Mouse (Mus musculus) hindbrain, embryonic 13.5 days (tissue): ENCODE measurements around the gene a. TPM values are rescaled to one million over a fixed set of nuclear protein-coding genes. Genes with fewer than 3 reads are reported as not detected.
"Not testable (repeated sequence)": the region's sequence is repeated elsewhere in the genome, so short reads cannot be mapped to it uniquely, and the experiment has no call there.

Experiments used
- ATAC-seq: fragments of 200-750 bp; cut with Nextera tagmentation; 2 replicates; pipeline ENCODE4 v1.8.0; 2017; ENCODE audit warnings: moderate TSS enrichment; ENCODE audit not compliant: low FRiP score
- H3K27ac ChIP-seq: fragments of 300-500 bp; sonication (generic); 2 replicates; pipeline ENCODE4 v1.5.1; 2015; ENCODE audit warnings: inconsistent platforms, mild to moderate bottlenecking, moderate library complexity
- H3K27me3 ChIP-seq: fragments of 300-500 bp; sonication (generic); 2 replicates; pipeline ENCODE4 v1.6.1; 2015; ENCODE audit warnings: mild to moderate bottlenecking, inconsistent platforms
- H3K36me3 ChIP-seq: fragments of 300-500 bp; sonication (generic); 2 replicates; pipeline ENCODE4 v1.6.1; 2015; ENCODE audit warnings: mild to moderate bottlenecking, inconsistent platforms
- H3K4me1 ChIP-seq: fragments of 300-500 bp; sonication (generic); replicated peaks from 2 replicates; pipeline ENCODE4 v1.6.1; 2015; ENCODE audit warnings: inconsistent platforms
- H3K4me2 ChIP-seq: fragments of 300-500 bp; sonication (generic); 2 replicates; pipeline ENCODE4 v1.6.1; 2015; ENCODE audit warnings: inconsistent platforms, mild to moderate bottlenecking, moderate library complexity
- H3K4me3 ChIP-seq: fragments of 300-500 bp; sonication (generic); 2 replicates; pipeline ENCODE4 v1.5.1; 2015; ENCODE audit warnings: mild to moderate bottlenecking, inconsistent platforms
- H3K9ac ChIP-seq: fragments of 300-500 bp; sonication (generic); 2 replicates; pipeline ENCODE4 v1.6.1; 2015; ENCODE audit warnings: mild to moderate bottlenecking, inconsistent platforms
- H3K9me3 ChIP-seq: fragments of 300-500 bp; sonication (generic); 2 replicates; pipeline ENCODE4 v1.6.1; 2016; ENCODE audit warnings: inconsistent platforms
- WGBS: fragments of 180-500 bp; shearing (Covaris S2); methylation state at CpG from one replicate; pipeline ENCODE4 v1.1.7; 2015; 5-methylcytosine and 5-hydroxymethylcytosine counted together
- polyA plus RNA-seq: library from polyadenylated mRNA; unstranded; fragments of >200 nt; fragmentation: Nextera tagmentation; extraction: Ambion mirVana; gene quantifications from 2 replicates; pipeline ENCODE4 v1.2.1, GENCODE M21; 2015

The a gene
- polyA plus RNA-seq, 1 experiment from 2014 or later, result 1.4 TPM

- Histone ChIP-seq H3K9me3 (no peaks in the 10 kb centered on the region), H3K9ac (no peak overlapping the region)
These were observed 151.9 kb downstream of the a start for GRCm38 (mm10) chr2:154943101-154943500.

GRCm38 (mm10) chr2:154946921-154947320, 155.7 kb downstream of the a start:
- peaks cover 9% of the 10 kb centered on the region; the same call in 1 of the 2 replicates for H3K4me1 ChIP-seq
- 95% methylated on average over 3 of the region's 3 CpGs for WGBS
- ATAC-seq, result no peak

More at GRCm38 (mm10) chr2:154943101-154943500, 151.9 kb downstream of the a start:
- peak overlapping the region; percentile 17 for H3K4me2 ChIP-seq
- WGBS, result 5% methylated on average over 11 of the region's 11 CpGs
- no peak overlapping the region for H3K27ac ChIP-seq
- no peak overlapping the region for H3K4me3 ChIP-seq
- H3K4me1 ChIP-seq, result peaks cover 9% of the 10 kb centered on the region; the same call in 1 of the 2 replicates
- no peak for ATAC-seq
- no peaks in the 10 kb centered on the region for H3K27me3 ChIP-seq
- no peaks in the 10 kb centered on the region for H3K36me3 ChIP-seq

GRCm38 (mm10) chr2:154949352-154949751, 158.2 kb downstream of the a start:
- Histone ChIP-seq H3K4me2 (no peak overlapping the region), H3K27ac (no peak overlapping the region), H3K27me3 (no peaks in the 10 kb centered on the region), H3K9ac (no peak overlapping the region), H3K4me1 (no peaks in the 10 kb centered on the region), H3K36me3 (no peaks in the 10 kb centered on the region), H3K9me3 (no peaks in the 10 kb centered on the region), H3K4me3 (no peak overlapping the region)
- 79% methylated on average over 7 of the region's 7 CpGs for WGBS
- no peak for ATAC-seq

More at GRCm38 (mm10) chr2:154946921-154947320, 155.7 kb downstream of the a start:
- Histone ChIP-seq H3K27ac (no peak overlapping the region), H3K4me3 (no peak overlapping the region), H3K36me3 (no peaks in the 10 kb centered on the region), H3K9ac (no peak overlapping the region), H3K9me3 (no peaks in the 10 kb centered on the region), H3K4me2 (no peak overlapping the region), H3K27me3 (no peaks in the 10 kb centered on the region)

GRCm38 (mm10) chr2:154949877-154950276, 158.7 kb downstream of the a start:
- no peak overlapping the region for H3K4me3 ChIP-seq
- no peak overlapping the region for H3K27ac ChIP-seq
- WGBS, result 82% methylated on average over 9 of the region's 9 CpGs
- H3K9me3 ChIP-seq, result no peaks in the 10 kb centered on the region
- no peak for ATAC-seq
- no peaks in the 10 kb centered on the region for H3K36me3 ChIP-seq
- no peak overlapping the region for H3K4me2 ChIP-seq
- H3K9ac ChIP-seq, result no peak overlapping the region
- no peaks in the 10 kb centered on the region for H3K27me3 ChIP-seq
- H3K4me1 ChIP-seq, result no peaks in the 10 kb centered on the region

GRCm38 (mm10) chr2:154950601-154951000, 159.4 kb downstream of the a start:
- H3K9ac ChIP-seq, result no peak overlapping the region
- H3K27me3 ChIP-seq, result no peaks in the 10 kb centered on the region
- H3K27ac ChIP-seq, result no peak overlapping the region
- WGBS, result 68% methylated on average over 5 of the region's 5 CpGs
- H3K4me2 ChIP-seq, result no peak overlapping the region
- ATAC-seq, result no peak
- H3K9me3 ChIP-seq, result no peaks in the 10 kb centered on the region
- no peak overlapping the region for H3K4me3 ChIP-seq
- no peaks in the 10 kb centered on the region for H3K4me1 ChIP-seq
- no peaks in the 10 kb centered on the region for H3K36me3 ChIP-seq

- H3K4me3 ChIP-seq, result no peak overlapping the region
- H3K36me3 ChIP-seq, result no peaks in the 10 kb centered on the region
- WGBS, result 87% methylated on average over 5 of the region's 5 CpGs
- H3K27me3 ChIP-seq, result 0 out of 2 replicates have a peak, but pooled peaks cover 2% of the 10 kb centered on the region
- no peak overlapping the region for H3K9ac ChIP-seq
- H3K9me3 ChIP-seq, result no peaks in the 10 kb centered on the region
- H3K4me2 ChIP-seq, result no peak overlapping the region
- peaks cover 3% of the 10 kb centered on the region; the same call in 1 of the 2 replicates for H3K4me1 ChIP-seq
- ATAC-seq, result no peak
- H3K27ac ChIP-seq, result no peak overlapping the region
These were observed 168.3 kb downstream of the a start for GRCm38 (mm10) chr2:154959486-154959885.

GRCm38 (mm10) chr2:154959909-154960308, 168.7 kb downstream of the a start:
- no peak for ATAC-seq
- H3K4me1 ChIP-seq, result peaks cover 3% of the 10 kb centered on the region; the same call in 1 of the 2 replicates
- H3K9me3 ChIP-seq, result no peaks in the 10 kb centered on the region
- H3K27ac ChIP-seq, result no peak overlapping the region
- no peak overlapping the region for H3K4me3 ChIP-seq
- 0 out of 2 replicates have a peak, but pooled peaks cover 2% of the 10 kb centered on the region for H3K27me3 ChIP-seq
- H3K36me3 ChIP-seq, result no peaks in the 10 kb centered on the region
- WGBS, result 86% methylated on average over 3 of the region's 3 CpGs
- no peak overlapping the region for H3K4me2 ChIP-seq
- no peak overlapping the region for H3K9ac ChIP-seq

- Histone ChIP-seq H3K4me2 (no peak overlapping the region), H3K27me3 (0 out of 2 replicates have a peak, but pooled peaks cover 2% of the 10 kb centered on the region), H3K9me3 (no peaks in the 10 kb centered on the region), H3K27ac (no peak overlapping the region), H3K4me3 (no peak overlapping the region), H3K36me3 (no peaks in the 10 kb centered on the region), H3K9ac (no peak overlapping the region), H3K4me1 (peaks cover 3% of the 10 kb centered on the region; the same call in 1 of the 2 replicates)
- 37% methylated on average over 5 of the region's 5 CpGs for WGBS
- no peak for ATAC-seq
These were observed 172.0 kb downstream of the a start for GRCm38 (mm10) chr2:154963176-154963575.

GRCm38 (mm10) chr2:154969740-154970397, 178.7 kb downstream of the a start:
- not testable (repeated sequence) for H3K36me3 ChIP-seq, H3K27ac ChIP-seq, H3K9ac ChIP-seq, H3K4me1 ChIP-seq, H3K9me3 ChIP-seq, H3K4me2 ChIP-seq, H3K27me3 ChIP-seq, ATAC-seq, H3K4me3 ChIP-seq
- WGBS, result 67% methylated on average over 14 of the region's 14 CpGs

GRCm38 (mm10) chr2:154971919-154972692, 180.9 kb downstream of the a start:
- Histone ChIP-seq H3K27ac (no peak overlapping the region), H3K9me3 (no peaks in the 10 kb centered on the region), H3K4me1 (peaks cover 9% of the 10 kb centered on the region), H3K4me3 (no peak overlapping the region), H3K27me3 (no peaks in the 10 kb centered on the region), H3K36me3 (no peaks in the 10 kb centered on the region), H3K4me2 (no peak overlapping the region), H3K9ac (no peak overlapping the region)
- ATAC-seq, result no peak
- 70% methylated on average over 18 of the region's 18 CpGs for WGBS

- no peak for ATAC-seq
- no peak overlapping the region for H3K27ac ChIP-seq
These were observed 181.8 kb downstream of the a start for GRCm38 (mm10) chr2:154972981-154973380.

GRCm38 (mm10) chr2:154986609-154987008, 195.4 kb downstream of the a start:
- H3K4me2 ChIP-seq, result no peak overlapping the region
- H3K27ac ChIP-seq, result no peak overlapping the region
- no peaks in the 10 kb centered on the region for H3K27me3 ChIP-seq
- no peak overlapping the region for H3K9ac ChIP-seq
- no peaks in the 10 kb centered on the region for H3K4me1 ChIP-seq
- H3K9me3 ChIP-seq, result no peaks in the 10 kb centered on the region
- 80% methylated on average over 1 of the region's 1 CpGs for WGBS
- H3K36me3 ChIP-seq, result no peaks in the 10 kb centered on the region
- ATAC-seq, result no peak
- H3K4me3 ChIP-seq, result no peak overlapping the region

More at GRCm38 (mm10) chr2:154972981-154973380, 181.8 kb downstream of the a start:
- H3K4me1 ChIP-seq, result peaks cover 9% of the 10 kb centered on the region
- no peaks in the 10 kb centered on the region for H3K36me3 ChIP-seq
- H3K4me2 ChIP-seq, result no peak overlapping the region
- H3K27me3 ChIP-seq, result no peaks in the 10 kb centered on the region
- no peaks in the 10 kb centered on the region for H3K9me3 ChIP-seq
- WGBS, result 82% methylated on average over 5 of the region's 5 CpGs
- no peak overlapping the region for H3K4me3 ChIP-seq
- H3K9ac ChIP-seq, result no peak overlapping the region
